Mouse (Mus musculus) MEL (cell line): ENCODE measurements around the gene Cabp4. TPM values are rescaled to one million over a fixed set of nuclear protein-coding genes. Genes with fewer than 3 reads are reported as not detected.

Experiments
- DNase-seq: peaks from one replicate; pipeline ENCODE4 v3.0.0; 2011; ENCODE audit warnings: low read depth, low spot score
- H3K27ac ChIP-seq: 2 replicates; pipeline ENCODE4 v1.5.1; 2012; ENCODE audit warnings: low read depth, mild to moderate bottlenecking, control low read depth, low read length, moderate library complexity; ENCODE audit not compliant: control insufficient read depth
- H3K27me3 ChIP-seq, 2 experiments: fragments of 150-350 bp in 1 of 2; sonication (generic) in 1 of 2; 2 replicates each; pipeline ENCODE4 v1.6.1; 2012; ENCODE audit warnings: low read length in 2 of 2, mild to moderate bottlenecking in 2 of 2, improper control_type of control experiment in 1 of 2, moderate library complexity in 1 of 2; ENCODE audit not compliant: insufficient read depth in 2 of 2, control insufficient read depth in 1 of 2
- H3K36me3 ChIP-seq, 2 experiments: 2 replicates each; pipeline ENCODE4 v1.6.1; 2012 to 2014; ENCODE audit warnings: low read length in 2 of 2, improper control_type of control experiment in 1 of 2, inconsistent platforms in 1 of 2, mild to moderate bottlenecking in 1 of 2; ENCODE audit not compliant: insufficient read depth in 2 of 2, control insufficient read depth in 1 of 2
- H3K4me1 ChIP-seq, 2 experiments: fragments of 150-350 bp in 1 of 2; sonication (generic) in 1 of 2; 2 replicates each; pipeline ENCODE4 v1.6.1; 2012; ENCODE audit warnings: low read length in 2 of 2, improper control_type of control experiment in 1 of 2, mild to moderate bottlenecking in 1 of 2; ENCODE audit not compliant: insufficient read depth in 2 of 2, control insufficient read depth in 1 of 2
- H3K4me3 ChIP-seq, 2 experiments: fragments of 150-350 bp in 1 of 2; sonication (generic) in 1 of 2; 2 replicates each; pipeline ENCODE4 v1.5.1; 2012; ENCODE audit warnings: low read depth in 2 of 2, low read length in 2 of 2, mild to moderate bottlenecking in 2 of 2, moderate library complexity in 2 of 2, control low read depth in 1 of 2, improper control_type of control experiment in 1 of 2; ENCODE audit not compliant: control insufficient read depth in 1 of 2, insufficient read depth in 1 of 2
- H3K79me2 ChIP-seq: 2 replicates; pipeline ENCODE4 v1.6.1; 2012; ENCODE audit warnings: mild to moderate bottlenecking, low read length, moderate library complexity; ENCODE audit not compliant: control insufficient read depth, poor library complexity, insufficient read depth
- H3K9ac ChIP-seq: 2 replicates; pipeline ENCODE4 v1.6.1; 2012; ENCODE audit warnings: low read depth, mild to moderate bottlenecking, control low read depth, low read length, moderate library complexity; ENCODE audit not compliant: control insufficient read depth, poor library complexity, severe bottlenecking
- H3K9me3 ChIP-seq: fragments of 150-350 bp; sonication (generic); replicated peaks from 2 replicates; pipeline ENCODE4 v1.6.1; 2012; ENCODE audit warnings: mild to moderate bottlenecking, low read length, improper control_type of control experiment, moderate library complexity; ENCODE audit not compliant: insufficient read depth
- CHD1 ChIP-seq: IDR thresholded peaks from 2 replicates; pipeline ENCODE4 v1.6.1; 2012; ENCODE audit warnings: low read depth, mild to moderate bottlenecking, inconsistent platforms, low read length, improper control_type of control experiment
- E2F4 ChIP-seq: IDR thresholded peaks from 2 replicates; pipeline ENCODE4 v1.6.1; 2011; ENCODE audit warnings: low read depth, low read length, improper control_type of control experiment, borderline replicate concordance
- ELF1 ChIP-seq: IDR thresholded peaks from 2 replicates; pipeline ENCODE4 v1.6.1; 2014; ENCODE audit warnings: low read depth, mild to moderate bottlenecking, inconsistent platforms, low read length, improper control_type of control experiment, moderate library complexity
- EP300 ChIP-seq, 2 experiments: IDR thresholded peaks; 2 replicates each; pipeline ENCODE4 v1.6.1; 2011; ENCODE audit warnings: improper control_type of control experiment in 2 of 2, low read length in 2 of 2, low read depth in 1 of 2, mild to moderate bottlenecking in 1 of 2
- ETS1 ChIP-seq: IDR thresholded peaks from 2 replicates; pipeline ENCODE4 v1.6.1; 2012; ENCODE audit warnings: low read depth, mild to moderate bottlenecking, inconsistent platforms, low read length, improper control_type of control experiment, moderate library complexity
- GABPA ChIP-seq: IDR thresholded peaks from 2 replicates; pipeline ENCODE4 v1.6.1; 2012; ENCODE audit warnings: low read depth, mild to moderate bottlenecking, inconsistent platforms, low read length, improper control_type of control experiment, moderate library complexity
- HCFC1 ChIP-seq: IDR thresholded peaks from 2 replicates; pipeline ENCODE4 v1.6.1; 2012; ENCODE audit warnings: low read depth, mild to moderate bottlenecking, inconsistent platforms, low read length, improper control_type of control experiment, moderate library complexity
- JUND ChIP-seq: IDR thresholded peaks from 2 replicates; pipeline ENCODE4 v1.6.1; 2011; ENCODE audit warnings: low read depth, mild to moderate bottlenecking, improper control_type of control experiment, low read length
- MAZ ChIP-seq: IDR thresholded peaks from 2 replicates; pipeline ENCODE4 v1.6.1; 2012; ENCODE audit warnings: low read depth, mild to moderate bottlenecking, inconsistent platforms, low read length, improper control_type of control experiment
- MEF2A ChIP-seq: IDR thresholded peaks from 2 replicates; pipeline ENCODE4 v1.6.1; 2014; ENCODE audit warnings: low read depth, mild to moderate bottlenecking, inconsistent platforms, low read length, improper control_type of control experiment; ENCODE audit not compliant: poor library complexity, insufficient replicate concordance, severe bottlenecking; ENCODE audit errors: extremely low read depth
- MYB ChIP-seq: IDR thresholded peaks from 2 replicates; pipeline ENCODE4 v1.6.1; 2011; ENCODE audit warnings: mild to moderate bottlenecking, low read depth, low read length, improper control_type of control experiment
- NELFE ChIP-seq: IDR thresholded peaks from 2 replicates; pipeline ENCODE4 v1.6.1; 2011; ENCODE audit warnings: low read depth, low read length, improper control_type of control experiment
- POLR2A ChIP-seq, 2 experiments: IDR thresholded peaks; 2 replicates each; pipeline ENCODE4 v1.6.1; 2011 to 2012; ENCODE audit warnings: low read length in 2 of 2, mild to moderate bottlenecking in 2 of 2, control low read depth in 1 of 2, improper control_type of control experiment in 1 of 2, low read depth in 1 of 2, moderate library complexity in 1 of 2; ENCODE audit not compliant: control insufficient read depth in 1 of 2, insufficient read depth in 1 of 2, poor library complexity in 1 of 2
- POLR2AphosphoS2 ChIP-seq: IDR thresholded peaks from 2 replicates; pipeline ENCODE4 v1.6.1; 2011; ENCODE audit warnings: low read length, improper control_type of control experiment
- RAD21 ChIP-seq: IDR thresholded peaks from 2 replicates; pipeline ENCODE4 v1.6.1; 2011; ENCODE audit warnings: mild to moderate bottlenecking, low read depth, low read length, improper control_type of control experiment
- SIN3A ChIP-seq: IDR thresholded peaks from 2 replicates; pipeline ENCODE4 v1.6.1; 2012; ENCODE audit warnings: low read length, improper control_type of control experiment, inconsistent platforms
- TCF12 ChIP-seq: IDR thresholded peaks from 2 replicates; pipeline ENCODE4 v1.6.1; 2014; ENCODE audit warnings: low read depth, mild to moderate bottlenecking, inconsistent platforms, low read length, improper control_type of control experiment, moderate library complexity
- USF1 ChIP-seq: IDR thresholded peaks from 2 replicates; pipeline ENCODE4 v1.6.1; 2014; ENCODE audit warnings: low read depth, mild to moderate bottlenecking, inconsistent platforms, low read length, improper control_type of control experiment, moderate library complexity
- USF2 ChIP-seq, 2 experiments: IDR thresholded peaks; 2 replicates each; pipeline ENCODE4 v1.6.1; 2011 to 2012; ENCODE audit warnings: improper control_type of control experiment in 2 of 2, low read length in 2 of 2, borderline replicate concordance in 1 of 2, inconsistent platforms in 1 of 2, low read depth in 1 of 2, mild to moderate bottlenecking in 1 of 2; ENCODE audit not compliant: insufficient read depth in 1 of 2
- ZMIZ1 ChIP-seq: IDR thresholded peaks from 2 replicates; pipeline ENCODE4 v1.6.1; 2012; ENCODE audit warnings: low read depth, mild to moderate bottlenecking, inconsistent platforms, low read length, improper control_type of control experiment, moderate library complexity
- polyA plus RNA-seq, 2 experiments: library from polyadenylated mRNA; stranded (reverse) in 1 of 2; unstranded in 1 of 2; fragments of >175 nt in 1 of 2; fragments of >200 nt in 1 of 2; gene quantifications; 2 replicates each; pipeline versions ENCODE4 v1.2.1 to v1.2.4; 2012; ENCODE audit warnings: low replicate concordance in 2 of 2, low read depth in 1 of 2; ENCODE audit not compliant: insufficient read length in 2 of 2, insufficient read depth in 1 of 2, missing spikeins in 1 of 2
- total RNA-seq: library from RNA; depleted of rRNA; stranded (reverse); fragments of 300-350 nt; gene quantifications from 2 replicates; pipeline ENCODE4 v1.2.3, GENCODE M21; 2012

Gene Cabp4
- total and polyA plus RNA-seq, 3 experiments, result 0.08 to 0.24 TPM; not detected in 1

DNA sequence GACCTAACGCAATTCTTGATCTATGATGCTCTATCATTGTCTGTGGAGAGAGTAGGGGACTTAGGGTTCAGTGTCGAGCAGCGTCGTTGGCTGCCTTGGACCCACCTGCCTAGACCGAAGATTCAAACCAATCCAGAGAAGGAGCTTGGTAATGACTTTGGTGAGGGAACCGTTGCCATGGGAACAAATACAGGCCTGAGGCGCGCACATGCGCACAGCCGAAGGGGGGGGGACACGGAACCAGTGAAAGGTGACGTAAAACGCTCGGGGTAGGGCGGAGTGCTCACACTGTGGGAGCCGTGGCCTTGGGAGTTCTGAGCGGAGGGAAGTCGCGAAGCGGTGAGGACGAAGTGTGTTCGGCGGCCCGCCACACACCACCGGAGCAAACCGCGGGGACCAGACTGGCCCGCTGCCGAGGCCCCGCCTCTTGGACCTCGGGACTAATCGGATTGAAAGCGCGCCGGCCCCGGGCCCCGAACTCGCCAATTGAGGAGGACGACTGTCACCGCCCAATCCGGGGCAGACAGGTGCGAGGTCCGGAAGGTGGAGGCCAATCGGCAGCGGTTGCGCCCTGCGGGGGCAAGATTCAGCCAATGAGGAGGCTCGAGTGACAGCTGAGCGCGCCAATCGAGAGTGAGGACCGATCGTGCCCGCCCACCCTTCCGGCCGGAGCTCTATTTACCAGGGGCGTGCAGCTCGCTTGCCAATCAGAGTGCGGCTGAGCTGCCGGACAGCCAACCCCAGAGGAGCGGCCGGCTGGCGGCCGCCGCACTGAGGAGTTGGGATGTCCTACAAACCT, 47.0 kb downstream of the Cabp4 start, which contains the start of gene Cdk2ap2 (continued):
- TF ChIP-seq SIN3A (peak; percentile 96), MAZ (peak; percentile 39; the same call in 1 of the 2 replicates), POLR2A (IDR thresholded peaks at IDR 0.05; ENCODE audit: control insufficient read depth in 1 of 2, insufficient read depth in 1 of 2, low read depth in 1 of 2, low read length in 2 of 2, poor library complexity in 1 of 2) (peak; percentile 56 to 86; a peak in 3 of 4 replicates), NELFE (peak; percentile 61)

DNA sequence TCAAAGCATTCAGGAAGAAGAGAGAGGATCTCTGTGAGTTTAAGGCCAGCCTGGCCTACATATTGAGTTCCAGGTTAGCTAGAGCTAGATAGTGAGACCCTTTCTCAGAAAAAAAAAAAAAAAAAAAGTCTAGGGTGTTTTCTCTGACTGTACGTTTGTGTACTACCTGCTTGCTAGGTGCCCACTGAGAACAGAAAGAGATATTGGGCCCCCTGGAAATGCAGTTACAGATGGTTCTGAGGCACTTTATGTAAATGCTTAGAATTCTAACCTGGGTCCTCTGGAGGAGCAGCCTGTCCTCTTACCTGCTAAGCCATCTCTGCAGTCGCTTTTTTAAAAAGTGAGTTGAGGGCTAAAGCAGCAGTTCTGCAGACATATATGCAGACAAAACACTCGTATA, 48.0 kb downstream of the Cabp4 start:
- Histone ChIP-seq H3K79me2 (peaks cover 7% of the 10 kb centered on the region), H3K4me1 (peaks cover 0 to 23% of the 10 kb centered on the region in 2 experiments; a peak in 3 of 4 replicates), H3K27ac (no peak overlapping the region)
- no peak for DNase-seq
- TF ChIP-seq ZMIZ1 (no peak), POLR2A (IDR thresholded peaks at IDR 0.05; ENCODE audit: control insufficient read depth in 1 of 2, insufficient read depth in 1 of 2, low read depth in 1 of 2, low read length in 2 of 2, poor library complexity in 1 of 2) (no peak), E2F4 (no peak), ELF1 (no peak), USF1 (no peak), POLR2AphosphoS2 (no peak), HCFC1 (no peak), MYB (no peak), TCF12 (no peak), SIN3A (no peak), NELFE (no peak), JUND (no peak), CHD1 (no peak), ETS1 (no peak), EP300 (IDR thresholded peaks at IDR 0.05; ENCODE audit: low read depth in 1 of 2, low read length in 2 of 2) (no peak), GABPA (no peak)
- TF ChIP-seq, all 39 proteins: peak for 0
- H3K36me3 ChIP-seq, result peaks cover 0 to 20% of the 10 kb centered on the region in 2 experiments; a peak in 2 of 4 replicates
- no peak overlapping the region for H3K4me3 ChIP-seq
- no peaks in the 10 kb centered on the region for H3K27me3 ChIP-seq
- H3K9ac ChIP-seq, result no peak overlapping the region
- H3K9me3 ChIP-seq, result no peaks in the 10 kb centered on the region

DNA sequence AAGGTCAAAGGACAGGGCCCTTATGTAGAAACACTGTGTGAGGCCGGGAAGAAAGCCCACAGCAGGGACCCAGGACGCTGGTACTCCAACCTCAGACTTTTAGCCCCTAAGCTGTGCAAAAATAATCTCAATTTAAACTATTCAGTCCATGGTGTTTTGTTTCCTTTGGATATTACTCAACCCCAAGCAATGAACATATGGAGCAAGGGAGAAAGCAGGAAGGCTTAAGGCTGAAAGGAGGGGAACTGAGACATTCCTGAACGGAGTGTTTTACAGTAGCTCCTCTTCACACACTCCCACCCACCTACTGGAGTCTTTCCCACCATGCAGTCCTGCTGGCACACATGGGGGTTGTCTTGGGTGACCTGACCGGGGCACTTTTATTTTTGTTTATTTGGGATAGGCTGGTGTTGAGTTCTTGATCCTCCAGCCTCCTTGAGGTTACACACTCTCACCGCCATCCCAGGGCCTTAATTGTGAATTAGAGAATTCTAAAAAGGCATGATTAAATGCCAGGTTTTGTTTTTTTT, 49.0 kb downstream of the Cabp4 start:
- no peak for DNase-seq
- peaks cover 2% of the 10 kb centered on the region; the same call in 1 of the 2 replicates for H3K79me2 ChIP-seq
- no peak overlapping the region for H3K9ac ChIP-seq
- no peak overlapping the region for H3K27ac ChIP-seq
- peaks cover 0 to 20% of the 10 kb centered on the region in 2 experiments; a peak in 3 of 4 replicates for H3K4me1 ChIP-seq
- H3K9me3 ChIP-seq, result no peaks in the 10 kb centered on the region
- no peak overlapping the region for H3K4me3 ChIP-seq
- H3K27me3 ChIP-seq, result no peaks in the 10 kb centered on the region
- H3K36me3 ChIP-seq, result peaks cover 0 to 20% of the 10 kb centered on the region in 2 experiments; a peak in 2 of 4 replicates
- TF ChIP-seq CHD1 (no peak), MEF2A (no peak), USF2 (IDR thresholded peaks at IDR 0.05; ENCODE audit: borderline replicate concordance in 1 of 2, insufficient read depth in 1 of 2, low read depth in 1 of 2, low read length in 2 of 2) (no peak), RAD21 (no peak), MAZ (no peak), USF1 (no peak), SIN3A (no peak), JUND (no peak)
